Mouse (Mus musculus) erythroblast, adult 5-6 weeks (primary cell): ENCODE measurements around the gene Nfix. TPM values are rescaled to one million over a fixed set of nuclear protein-coding genes. Genes with fewer than 3 reads are reported as not detected.

Experiments used
- ATAC-seq: replicated peaks from 2 replicates; pipeline ENCODE4 v1.8.0; 2016; ENCODE audit warnings: moderate number of reproducible peaks, mild to moderate bottlenecking, moderate TSS enrichment, inconsistent platforms; ENCODE audit not compliant: poor library complexity, low FRiP score, severe bottlenecking
- total RNA-seq, 2 experiments: library from RNA; stranded (forward) in 1 of 2; stranded (reverse) in 1 of 2; fragments of 150-400 nt in 1 of 2; fragments of 200-764, 138-1000 nt in 1 of 2; gene quantifications; 2 replicates each; pipeline versions ENCODE4 v1.2.3 to v1.2.4; 2015 to 2017; ENCODE audit warnings: low replicate concordance in 2 of 2

Nfix gene
- total RNA-seq, 2 experiments from 2014 or later, result 14.1 to 19.0 TPM

GRCm38 (mm10) chr8:84708071-84708541 lies 92.0 kb downstream of the Nfix start:
- no peak for ATAC-seq

- no peak for ATAC-seq
Observed at GRCm38 (mm10) chr8:84707267-84707883, 92.8 kb downstream of the Nfix start.

- ATAC-seq, result no peak
Observed at GRCm38 (mm10) chr8:84706610-84707266, 93.4 kb downstream of the Nfix start.

GRCm38 (mm10) chr8:84705960-84706359 lies 94.2 kb downstream of the Nfix start:
- no peak for ATAC-seq

- no peak for ATAC-seq
Observed at GRCm38 (mm10) chr8:84704867-84705831, 95.0 kb downstream of the Nfix start.

- ATAC-seq, result peak; percentile 13; the same call in 1 of the 2 replicates
Observed at GRCm38 (mm10) chr8:84704356-84704755, 95.8 kb downstream of the Nfix start.

- ATAC-seq, result no peak
Observed at GRCm38 (mm10) chr8:84703466-84704249, 96.5 kb downstream of the Nfix start.

- no peak for ATAC-seq
Observed at GRCm38 (mm10) chr8:84702963-84703465, 97.1 kb downstream of the Nfix start.

GRCm38 (mm10) chr8:84702561-84702960 lies 97.6 kb downstream of the Nfix start:
- ATAC-seq, result 0 out of 2 replicates have a peak, but pooled peaks have one; percentile 1

GRCm38 (mm10) chr8:84700941-84701911 lies 98.9 kb downstream of the Nfix start, which contains the start of gene Lyl1:
TSS of gene Lyl1 (plus strand) at chr8:84701457.
- peak; percentile 68 for ATAC-seq

GRCm38 (mm10) chr8:84700526-84700925 lies 99.6 kb downstream of the Nfix start:
- no peak for ATAC-seq

GRCm38 (mm10) chr8:84699861-84700322 lies 100.3 kb downstream of the Nfix start:
- peak; percentile 38 for ATAC-seq

GRCm38 (mm10) chr8:84698929-84699401 lies 101.2 kb downstream of the Nfix start:
- no peak for ATAC-seq

GRCm38 (mm10) chr8:84698288-84698687 lies 101.9 kb downstream of the Nfix start:
- ATAC-seq, result no peak

GRCm38 (mm10) chr8:84697166-84698130 lies 102.7 kb downstream of the Nfix start:
- ATAC-seq, result no peak

- no peak for ATAC-seq
Observed at GRCm38 (mm10) chr8:84695140-84695539, 105.0 kb downstream of the Nfix start.

- no peak for ATAC-seq
Observed at GRCm38 (mm10) chr8:84693332-84693731, 106.8 kb downstream of the Nfix start.
